Mouse (Mus musculus) kidney, embryonic 15.5 days (tissue): ENCODE results near the gene Dock2. TPM values are rescaled to one million over a fixed set of nuclear protein-coding genes. Genes with fewer than 3 reads are reported as not detected.
A peak's percentile ranks its signal among the peaks of the same experiment; 100 is the strongest.

Experiments used
- ATAC-seq: fragments of 200-750 bp; cut with Nextera tagmentation; replicated peaks from 2 replicates; pipeline ENCODE4 v1.8.0; 2017; ENCODE audit warnings: moderate TSS enrichment; ENCODE audit not compliant: low FRiP score
- H3K27ac ChIP-seq: fragments of 300-500 bp; sonication (generic); 2 replicates; pipeline ENCODE4 v1.5.1; 2015; ENCODE audit warnings: mild to moderate bottlenecking, inconsistent platforms
- H3K27me3 ChIP-seq: fragments of 300-500 bp; sonication (generic); 2 replicates; pipeline ENCODE4 v1.6.1; 2015; ENCODE audit warnings: inconsistent platforms
- H3K36me3 ChIP-seq: fragments of 300-500 bp; sonication (generic); 2 replicates; pipeline ENCODE4 v1.6.1; 2015; ENCODE audit warnings: inconsistent platforms
- H3K4me1 ChIP-seq: fragments of 300-500 bp; sonication (generic); 2 replicates; pipeline ENCODE4 v1.6.1; 2015; ENCODE audit warnings: inconsistent platforms
- H3K4me2 ChIP-seq: fragments of 300-500 bp; sonication (generic); 2 replicates; pipeline ENCODE4 v1.6.1; 2015; ENCODE audit warnings: moderate library complexity, mild to moderate bottlenecking, inconsistent platforms
- H3K4me3 ChIP-seq: fragments of 300-500 bp; sonication (generic); replicated peaks from 2 replicates; pipeline ENCODE4 v1.5.1; 2015; ENCODE audit warnings: mild to moderate bottlenecking, inconsistent platforms
- H3K9ac ChIP-seq: fragments of 300-500 bp; sonication (generic); 2 replicates; pipeline ENCODE4 v1.6.1; 2015; ENCODE audit warnings: mild to moderate bottlenecking, inconsistent platforms
- H3K9me3 ChIP-seq: fragments of 300-500 bp; sonication (generic); replicated peaks from 2 replicates; pipeline ENCODE4 v1.6.1; 2016; ENCODE audit warnings: inconsistent platforms
- WGBS: fragments of 180-500 bp; shearing (Covaris S2); methylation state at CpG from one replicate; pipeline ENCODE4 v1.1.7; 2015; ENCODE audit warnings: mixed read lengths; 5-methylcytosine and 5-hydroxymethylcytosine counted together
- polyA plus RNA-seq: library from polyadenylated mRNA; unstranded; fragments of >200 nt; fragmentation: Nextera tagmentation; extraction: Ambion mirVana; gene quantifications from 2 replicates; pipeline ENCODE4 v1.2.1, GENCODE M21; 2015

Gene Dock2
- polyA plus RNA-seq, 1 experiment from 2014 or later = 1.1 TPM

- no peak overlapping the region for H3K9ac ChIP-seq
- ATAC-seq = no peak
- no peak overlapping the region for H3K4me2 ChIP-seq
- no peak overlapping the region for H3K27ac ChIP-seq
- no peak overlapping the region for H3K4me3 ChIP-seq
- H3K4me1 ChIP-seq = no peaks in the 10 kb centered on the region
- H3K9me3 ChIP-seq = no peaks in the 10 kb centered on the region
- 61% methylated on average over 6 of the region's 6 CpGs for WGBS
- H3K27me3 ChIP-seq = no peaks in the 10 kb centered on the region
- no peaks in the 10 kb centered on the region for H3K36me3 ChIP-seq
Observed at GRCm38 (mm10) chr11:34377649-34378048, 406.0 kb downstream of the Dock2 start.

GRCm38 (mm10) chr11:34375557-34375956 lies 408.1 kb downstream of the Dock2 start:
- H3K4me2 ChIP-seq = no peak overlapping the region
- no peak for ATAC-seq
- H3K9me3 ChIP-seq = no peaks in the 10 kb centered on the region
- H3K36me3 ChIP-seq = no peaks in the 10 kb centered on the region
- H3K4me3 ChIP-seq = no peak overlapping the region
- no peaks in the 10 kb centered on the region for H3K4me1 ChIP-seq
- no peaks in the 10 kb centered on the region for H3K27me3 ChIP-seq
- WGBS = 76% methylated on average over 1 of the region's 1 CpGs
- H3K9ac ChIP-seq = no peak overlapping the region
- no peak overlapping the region for H3K27ac ChIP-seq

- Histone ChIP-seq H3K9me3 (no peaks in the 10 kb centered on the region), H3K4me3 (no peak overlapping the region), H3K27me3 (no peaks in the 10 kb centered on the region), H3K9ac (no peak overlapping the region), H3K36me3 (no peaks in the 10 kb centered on the region), H3K4me1 (no peaks in the 10 kb centered on the region), H3K4me2 (no peak overlapping the region), H3K27ac (no peak overlapping the region)
- WGBS = 86% methylated on average over 4 of the region's 4 CpGs
- no peak for ATAC-seq
Observed at GRCm38 (mm10) chr11:34372224-34372623, 411.5 kb downstream of the Dock2 start.

GRCm38 (mm10) chr11:34356109-34356508 lies 427.6 kb downstream of the Dock2 start:
- Histone ChIP-seq H3K4me1 (no peaks in the 10 kb centered on the region), H3K36me3 (no peaks in the 10 kb centered on the region), H3K4me2 (no peak overlapping the region), H3K9me3 (no peaks in the 10 kb centered on the region), H3K27me3 (no peaks in the 10 kb centered on the region), H3K27ac (no peak overlapping the region), H3K4me3 (no peak overlapping the region), H3K9ac (no peak overlapping the region)
- ATAC-seq = no peak
- 52% methylated on average over 2 of the region's 2 CpGs for WGBS

GRCm38 (mm10) chr11:34355406-34355805 lies 428.3 kb downstream of the Dock2 start:
- H3K4me1 ChIP-seq = no peaks in the 10 kb centered on the region; the same call in 1 of the 2 replicates
- H3K4me2 ChIP-seq = no peak overlapping the region
- H3K9ac ChIP-seq = no peak overlapping the region
- no peaks in the 10 kb centered on the region for H3K9me3 ChIP-seq
- H3K27me3 ChIP-seq = no peaks in the 10 kb centered on the region
- no peak overlapping the region for H3K4me3 ChIP-seq
- no peaks in the 10 kb centered on the region for H3K36me3 ChIP-seq
- 48% methylated on average over 12 of the region's 12 CpGs for WGBS
- ATAC-seq = peak; percentile 56; the same call in 1 of the 2 replicates
- H3K27ac ChIP-seq = no peak overlapping the region

- Histone ChIP-seq H3K27me3 (no peaks in the 10 kb centered on the region), H3K36me3 (no peaks in the 10 kb centered on the region), H3K9ac (no peak overlapping the region), H3K27ac (no peak overlapping the region), H3K4me2 (no peak overlapping the region), H3K4me3 (no peak overlapping the region), H3K4me1 (peaks cover 11% of the 10 kb centered on the region; the same call in 1 of the 2 replicates), H3K9me3 (no peaks in the 10 kb centered on the region)
- WGBS = 32% methylated on average over 10 of the region's 10 CpGs
- ATAC-seq = peak; percentile 69
Observed at GRCm38 (mm10) chr11:34349453-34350056, 434.1 kb downstream of the Dock2 start.

GRCm38 (mm10) chr11:34348287-34348918 lies 435.3 kb downstream of the Dock2 start:
- H3K36me3 ChIP-seq = no peaks in the 10 kb centered on the region
- ATAC-seq = no peak

GRCm38 (mm10) chr11:34344310-34344709 lies 439.4 kb downstream of the Dock2 start:
- no peak overlapping the region for H3K4me3 ChIP-seq
- no peaks in the 10 kb centered on the region for H3K27me3 ChIP-seq
- 55% methylated on average over 5 of the region's 5 CpGs for WGBS
- peaks cover 11% of the 10 kb centered on the region; the same call in 1 of the 2 replicates for H3K4me1 ChIP-seq
- peak; percentile 35; the same call in 1 of the 2 replicates for ATAC-seq
- no peak overlapping the region for H3K4me2 ChIP-seq
- no peak overlapping the region for H3K27ac ChIP-seq
- no peaks in the 10 kb centered on the region for H3K9me3 ChIP-seq
- no peaks in the 10 kb centered on the region for H3K36me3 ChIP-seq
- H3K9ac ChIP-seq = no peak overlapping the region

More at GRCm38 (mm10) chr11:34348287-34348918, 435.3 kb downstream of the Dock2 start:
- Histone ChIP-seq H3K9me3 (no peaks in the 10 kb centered on the region), H3K4me2 (no peak overlapping the region), H3K27ac (no peak overlapping the region), H3K4me3 (no peak overlapping the region), H3K27me3 (no peaks in the 10 kb centered on the region), H3K4me1 (peaks cover 13% of the 10 kb centered on the region; the same call in 1 of the 2 replicates), H3K9ac (no peak overlapping the region)
- WGBS = 70% methylated on average over 4 of the region's 4 CpGs

GRCm38 (mm10) chr11:34343742-34344307 lies 439.9 kb downstream of the Dock2 start:
- H3K36me3 ChIP-seq = no peaks in the 10 kb centered on the region
- no peak overlapping the region for H3K9ac ChIP-seq
- H3K9me3 ChIP-seq = no peaks in the 10 kb centered on the region
- no peak overlapping the region for H3K27ac ChIP-seq
- peaks cover 8% of the 10 kb centered on the region; the same call in 1 of the 2 replicates for H3K4me1 ChIP-seq
- WGBS = 35% methylated on average over 4 of the region's 4 CpGs
- H3K4me3 ChIP-seq = no peak overlapping the region
- ATAC-seq = peak; percentile 57; the same call in 1 of the 2 replicates
- H3K4me2 ChIP-seq = no peak overlapping the region
- no peaks in the 10 kb centered on the region for H3K27me3 ChIP-seq

- H3K4me1 ChIP-seq = peaks cover 8% of the 10 kb centered on the region; the same call in 1 of the 2 replicates
- H3K27me3 ChIP-seq = no peaks in the 10 kb centered on the region
- no peak overlapping the region for H3K9ac ChIP-seq
- no peak overlapping the region for H3K4me2 ChIP-seq
- H3K4me3 ChIP-seq = no peak overlapping the region
- 81% methylated on average over 5 of the region's 5 CpGs for WGBS
- no peak for ATAC-seq
- no peaks in the 10 kb centered on the region for H3K36me3 ChIP-seq
- no peaks in the 10 kb centered on the region for H3K9me3 ChIP-seq
- H3K27ac ChIP-seq = no peak overlapping the region
Observed at GRCm38 (mm10) chr11:34339693-34340092, 444.0 kb downstream of the Dock2 start.

GRCm38 (mm10) chr11:34337907-34338306 lies 445.8 kb downstream of the Dock2 start:
- 88% methylated on average over 1 of the region's 1 CpGs for WGBS
- Histone ChIP-seq H3K27ac (no peak overlapping the region), H3K4me2 (no peak overlapping the region), H3K4me3 (no peak overlapping the region), H3K9ac (no peak overlapping the region), H3K36me3 (no peaks in the 10 kb centered on the region), H3K27me3 (no peaks in the 10 kb centered on the region), H3K9me3 (no peaks in the 10 kb centered on the region), H3K4me1 (peaks cover 5% of the 10 kb centered on the region; the same call in 1 of the 2 replicates)
- ATAC-seq = no peak

GRCm38 (mm10) chr11:34332344-34333031 lies 451.2 kb downstream of the Dock2 start:
- Histone ChIP-seq H3K4me3 (no peak overlapping the region), H3K9me3 (no peaks in the 10 kb centered on the region), H3K27me3 (no peaks in the 10 kb centered on the region), H3K36me3 (no peaks in the 10 kb centered on the region), H3K4me2 (no peak overlapping the region), H3K27ac (no peak overlapping the region), H3K9ac (no peak overlapping the region), H3K4me1 (no peaks in the 10 kb centered on the region)
- 26% methylated on average over 7 of the region's 7 CpGs for WGBS
- ATAC-seq = no peak
